Mouse (Mus musculus) kidney, embryonic 16.5 days (tissue): Measurements from ENCODE around the gene N4bp1. TPM values are rescaled to one million over a fixed set of nuclear protein-coding genes. Genes with fewer than 3 reads are reported as not detected.

Experiments used
- ATAC-seq: fragments of 200-750 bp; cut with Nextera tagmentation; 2 replicates; pipeline ENCODE4 v1.8.0; 2017; ENCODE audit warnings: moderate TSS enrichment; ENCODE audit not compliant: low FRiP score, low TSS enrichment
- H3K27ac ChIP-seq: fragments of 300-500 bp; sonication (generic); 2 replicates; pipeline ENCODE4 v1.5.1; 2014; ENCODE audit warnings: low read length
- H3K27me3 ChIP-seq: fragments of 300-500 bp; sonication (generic); 2 replicates; pipeline ENCODE4 v1.6.1; 2014; ENCODE audit warnings: low read length, control low read depth, mixed read lengths; ENCODE audit not compliant: insufficient read depth
- H3K36me3 ChIP-seq: fragments of 300-500 bp; sonication (generic); 2 replicates; pipeline ENCODE4 v1.6.1; 2014; ENCODE audit warnings: low read length, control low read depth, mixed read lengths; ENCODE audit not compliant: insufficient read depth
- H3K4me1 ChIP-seq: fragments of 300-500 bp; sonication (generic); 2 replicates; pipeline ENCODE4 v1.6.1; 2014; ENCODE audit warnings: low read length, control low read depth, mixed read lengths; ENCODE audit not compliant: insufficient read depth
- H3K4me2 ChIP-seq: fragments of 300-500 bp; sonication (generic); replicated peaks from 2 replicates; pipeline ENCODE4 v1.6.1; 2014; ENCODE audit warnings: low read depth, low read length
- H3K4me3 ChIP-seq: fragments of 300-500 bp; sonication (generic); 2 replicates; pipeline ENCODE4 v1.5.1; 2014; ENCODE audit warnings: mild to moderate bottlenecking, low read length
- H3K9ac ChIP-seq: fragments of 300-500 bp; sonication (generic); replicated peaks from 2 replicates; pipeline ENCODE4 v1.6.1; 2014; ENCODE audit warnings: low read length
- H3K9me3 ChIP-seq: fragments of 300-500 bp; sonication (generic); 2 replicates; pipeline ENCODE4 v1.6.1; 2016; ENCODE audit warnings: low read length, control low read depth
- WGBS: fragments of 180-500 bp; shearing (Covaris S2); extraction: QIAGEN DNeasy Blood & Tissue Kit; methylation state at CpG from one replicate; pipeline ENCODE4 v1.1.7; 2014; 5-methylcytosine and 5-hydroxymethylcytosine counted together
- polyA plus RNA-seq: library from polyadenylated mRNA; unstranded; fragments of >200 nt; fragmentation: Nextera tagmentation; extraction: Ambion mirVana; gene quantifications from 2 replicates; pipeline ENCODE4 v1.2.1, GENCODE M21; 2015

Gene N4bp1
- polyA plus RNA-seq, 1 experiment from 2014 or later, result 8.3 TPM

DNA sequence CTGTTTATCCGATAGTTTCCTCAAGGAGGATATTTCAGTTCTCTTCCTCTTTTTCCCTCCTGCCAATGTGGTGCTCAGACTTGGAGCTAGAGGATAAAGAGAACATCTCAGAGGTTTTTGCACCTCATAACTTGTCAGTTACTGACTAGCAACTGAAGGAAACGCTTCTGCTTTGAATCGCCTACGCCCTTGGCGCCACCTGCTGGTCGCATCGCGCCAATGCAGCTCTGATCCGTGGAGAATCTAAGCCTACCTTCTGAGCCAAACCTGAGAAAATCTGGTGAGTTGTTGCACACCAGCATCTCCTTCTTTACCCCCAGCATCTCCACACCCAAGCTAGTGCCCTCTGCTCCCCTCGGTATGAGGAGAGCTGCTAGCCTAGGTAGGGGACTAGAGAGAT, 18.0 kb upstream of the N4bp1 start:
- Histone ChIP-seq H3K4me2 (no peak overlapping the region), H3K36me3 (no peaks in the 10 kb centered on the region), H3K27me3 (no peaks in the 10 kb centered on the region), H3K27ac (no peak overlapping the region), H3K9ac (no peak overlapping the region), H3K9me3 (no peaks in the 10 kb centered on the region), H3K4me3 (no peak overlapping the region), H3K4me1 (peaks cover 9% of the 10 kb centered on the region)
- WGBS, result 5% methylated on average over 10 of the region's 10 CpGs
- ATAC-seq, result no peak

DNA sequence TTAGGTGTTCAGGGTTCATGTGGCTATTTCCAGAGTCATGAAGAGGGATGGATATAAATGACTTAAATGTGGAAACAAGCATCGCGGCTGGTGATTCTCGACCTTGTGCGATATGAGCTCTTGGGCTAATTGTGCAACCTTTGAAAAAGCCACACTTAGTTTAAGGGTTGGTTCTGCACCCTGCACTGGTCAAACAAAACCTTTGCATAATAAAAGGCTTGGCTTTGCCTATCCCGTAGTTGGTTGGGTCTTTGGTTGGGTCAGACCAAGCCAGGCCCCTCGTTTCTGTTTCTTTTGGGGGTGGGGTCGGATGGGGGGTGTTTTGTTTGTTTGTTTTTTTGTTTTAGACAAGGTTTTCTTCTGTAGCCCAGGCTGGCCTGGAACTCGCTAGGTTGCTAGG, 17.6 kb upstream of the N4bp1 start:
- no peaks in the 10 kb centered on the region for H3K27me3 ChIP-seq
- H3K27ac ChIP-seq, result peak overlapping the region; percentile 43; the same call in 1 of the 2 replicates
- no peak overlapping the region for H3K4me2 ChIP-seq
- no peak for ATAC-seq
- WGBS, result 75% methylated on average over 8 of the region's 8 CpGs
- no peaks in the 10 kb centered on the region for H3K36me3 ChIP-seq
- no peaks in the 10 kb centered on the region for H3K9me3 ChIP-seq
- no peak overlapping the region for H3K9ac ChIP-seq
- peaks cover 9% of the 10 kb centered on the region for H3K4me1 ChIP-seq
- no peak overlapping the region for H3K4me3 ChIP-seq

DNA sequence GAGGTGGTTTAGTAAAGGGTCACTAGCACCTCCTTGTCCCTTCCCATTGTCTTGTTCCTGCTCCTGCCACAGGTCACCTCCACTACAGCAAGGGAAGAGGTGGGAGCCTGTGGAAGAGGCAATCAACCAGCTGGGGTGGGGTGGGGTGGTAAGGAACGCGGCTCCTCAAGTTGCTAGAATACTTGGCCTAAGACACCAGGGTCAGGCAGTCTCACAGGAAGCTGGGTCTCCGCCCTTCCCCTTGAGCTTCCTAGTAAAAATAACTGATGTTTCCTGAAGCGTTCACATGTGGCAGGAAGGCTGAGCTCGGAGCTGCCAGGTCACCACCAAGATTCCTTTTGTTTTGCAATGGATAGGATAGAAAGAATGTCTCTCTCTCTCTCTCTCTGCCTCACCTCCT, 16.9 kb upstream of the N4bp1 start:
- H3K4me1 ChIP-seq, result peaks cover 9% of the 10 kb centered on the region
- peak; percentile 85 for ATAC-seq
- H3K27ac ChIP-seq, result peak overlapping the region; percentile 67
- no peaks in the 10 kb centered on the region for H3K27me3 ChIP-seq
- H3K4me3 ChIP-seq, result no peak overlapping the region
- 8% methylated on average over 5 of the region's 5 CpGs for WGBS
- no peaks in the 10 kb centered on the region for H3K36me3 ChIP-seq
- H3K4me2 ChIP-seq, result 0 out of 2 replicates have a peak overlapping the region, but pooled peaks have one; percentile 12
- H3K9me3 ChIP-seq, result no peaks in the 10 kb centered on the region
- H3K9ac ChIP-seq, result peak overlapping the region; percentile 26

DNA sequence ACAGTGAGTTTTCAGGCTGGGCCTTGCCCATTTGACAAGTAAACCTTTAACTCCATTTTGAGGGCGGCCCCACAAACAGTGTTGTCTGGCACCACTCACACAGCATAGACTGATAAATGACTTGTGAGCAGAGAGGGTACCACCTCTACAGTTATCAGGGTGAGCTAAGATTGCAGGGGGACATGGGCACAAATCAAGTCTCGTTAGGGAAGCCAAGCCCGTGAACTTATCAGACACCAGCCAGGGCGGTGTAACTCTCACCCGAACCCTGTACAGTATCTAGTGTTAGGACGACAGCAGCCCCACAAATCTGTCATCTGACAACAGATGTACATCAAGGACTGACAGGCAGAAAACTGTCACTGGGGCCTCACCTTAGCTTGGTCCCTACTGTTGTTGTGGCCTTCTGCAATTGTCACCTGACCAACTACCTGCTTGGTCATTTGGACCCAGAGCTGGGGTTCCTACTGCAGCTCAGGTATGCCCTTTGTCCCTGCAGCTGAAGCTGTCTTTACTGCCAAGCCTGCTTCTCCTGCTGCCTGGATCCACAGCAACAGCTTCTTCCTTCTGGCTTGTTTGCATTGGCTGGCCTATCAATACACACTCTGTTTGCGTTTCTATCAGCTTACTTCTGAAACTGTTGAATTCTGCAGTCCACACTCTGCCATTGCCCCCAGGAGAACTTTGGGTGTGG, 12.8 kb upstream of the N4bp1 start:
- Histone ChIP-seq H3K9ac (no peak overlapping the region), H3K4me1 (peaks cover 9% of the 10 kb centered on the region), H3K27ac (no peak overlapping the region), H3K27me3 (no peaks in the 10 kb centered on the region), H3K9me3 (no peaks in the 10 kb centered on the region), H3K36me3 (no peaks in the 10 kb centered on the region), H3K4me2 (no peak overlapping the region), H3K4me3 (no peak overlapping the region)
- 58% methylated on average over 7 of the region's 7 CpGs for WGBS
- ATAC-seq, result no peak

DNA sequence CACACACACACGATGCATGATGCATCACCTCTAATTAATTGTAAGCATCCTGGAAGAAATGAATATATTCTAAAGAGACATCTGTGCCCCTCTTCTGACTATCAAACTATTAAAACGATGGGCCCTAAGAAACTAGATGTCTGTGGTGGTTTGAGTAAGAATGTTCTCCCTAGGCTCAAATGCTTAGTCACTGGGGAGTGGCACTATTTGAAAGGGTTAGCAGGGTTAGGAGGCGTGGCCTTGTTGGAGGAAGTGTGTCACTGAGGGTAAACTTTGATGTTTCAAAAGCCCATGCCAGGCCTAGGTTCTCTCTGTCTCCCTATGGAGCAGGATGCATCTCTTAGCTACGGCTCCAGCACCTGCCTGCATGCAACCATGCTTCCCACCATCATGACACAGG, 10.3 kb upstream of the N4bp1 start:
- H3K27me3 ChIP-seq, result no peaks in the 10 kb centered on the region
- no peak overlapping the region for H3K9ac ChIP-seq
- H3K4me2 ChIP-seq, result no peak overlapping the region
- WGBS, result 91% methylated on average over 4 of the region's 4 CpGs
- no peaks in the 10 kb centered on the region for H3K9me3 ChIP-seq
- no peak overlapping the region for H3K27ac ChIP-seq
- H3K36me3 ChIP-seq, result no peaks in the 10 kb centered on the region
- H3K4me3 ChIP-seq, result no peak overlapping the region
- no peak for ATAC-seq
- peaks cover 5% of the 10 kb centered on the region; the same call in 1 of the 2 replicates for H3K4me1 ChIP-seq

DNA sequence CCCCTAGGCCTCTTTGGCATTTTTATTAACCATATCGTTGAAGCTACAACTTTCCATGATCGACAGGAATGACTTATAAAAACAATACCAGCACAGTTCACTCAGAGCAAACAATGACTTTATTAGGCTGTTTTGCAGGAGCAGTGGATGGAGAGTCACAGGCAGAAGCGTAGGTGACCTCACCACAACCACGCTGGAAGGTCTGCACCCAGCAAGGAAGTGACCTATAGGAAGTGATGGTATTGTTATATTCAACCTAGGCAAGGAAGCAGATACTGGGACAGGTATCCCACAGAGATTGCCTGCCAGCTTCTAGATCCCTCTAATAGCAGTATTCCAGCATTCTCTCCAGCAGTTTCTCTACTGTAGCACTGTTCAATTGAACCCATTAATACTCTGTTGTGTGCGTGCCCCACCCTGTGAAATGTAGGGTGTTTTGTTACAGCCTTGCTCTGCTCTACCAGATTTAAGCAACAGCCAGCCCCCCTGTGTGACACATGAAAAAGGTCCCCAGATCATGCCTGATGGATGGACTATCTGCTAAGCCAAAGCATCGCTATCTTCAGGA, 9.2 kb upstream of the N4bp1 start:
- no peaks in the 10 kb centered on the region for H3K27me3 ChIP-seq
- ATAC-seq, result no peak
- 69% methylated on average over 6 of the region's 6 CpGs for WGBS
- no peak overlapping the region for H3K4me3 ChIP-seq
- H3K9me3 ChIP-seq, result no peaks in the 10 kb centered on the region
- no peaks in the 10 kb centered on the region for H3K36me3 ChIP-seq
- peaks cover 5% of the 10 kb centered on the region; the same call in 1 of the 2 replicates for H3K4me1 ChIP-seq
- H3K4me2 ChIP-seq, result no peak overlapping the region
- no peak overlapping the region for H3K9ac ChIP-seq
- no peak overlapping the region for H3K27ac ChIP-seq

DNA sequence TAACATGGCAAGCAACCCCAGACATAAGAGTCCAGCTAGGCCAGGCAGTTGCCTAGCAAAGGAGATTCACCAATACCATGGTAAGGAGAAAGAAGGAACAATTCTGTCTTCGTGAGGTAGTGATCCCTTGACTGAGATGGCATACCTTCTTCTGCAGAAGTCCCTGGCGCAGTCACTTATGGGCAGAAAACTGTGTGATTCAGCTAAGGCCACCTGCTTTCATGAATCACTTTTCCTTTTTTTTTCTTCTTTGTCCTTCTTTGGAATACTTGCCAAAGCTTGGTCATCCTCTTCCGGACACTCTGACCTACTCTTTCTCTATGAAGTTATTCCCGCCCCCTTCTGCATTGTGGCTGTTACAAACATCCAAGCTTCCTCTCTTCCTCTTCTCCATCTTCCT, 8.5 kb upstream of the N4bp1 start:
- H3K9me3 ChIP-seq, result no peaks in the 10 kb centered on the region
- ATAC-seq, result no peak
- no peak overlapping the region for H3K4me2 ChIP-seq
- H3K4me3 ChIP-seq, result no peak overlapping the region
- no peaks in the 10 kb centered on the region for H3K27me3 ChIP-seq
- H3K27ac ChIP-seq, result no peak overlapping the region
- 80% methylated on average over 4 of the region's 4 CpGs for WGBS
- peaks cover 5% of the 10 kb centered on the region; the same call in 1 of the 2 replicates for H3K4me1 ChIP-seq
- no peak overlapping the region for H3K9ac ChIP-seq
- no peaks in the 10 kb centered on the region for H3K36me3 ChIP-seq

DNA sequence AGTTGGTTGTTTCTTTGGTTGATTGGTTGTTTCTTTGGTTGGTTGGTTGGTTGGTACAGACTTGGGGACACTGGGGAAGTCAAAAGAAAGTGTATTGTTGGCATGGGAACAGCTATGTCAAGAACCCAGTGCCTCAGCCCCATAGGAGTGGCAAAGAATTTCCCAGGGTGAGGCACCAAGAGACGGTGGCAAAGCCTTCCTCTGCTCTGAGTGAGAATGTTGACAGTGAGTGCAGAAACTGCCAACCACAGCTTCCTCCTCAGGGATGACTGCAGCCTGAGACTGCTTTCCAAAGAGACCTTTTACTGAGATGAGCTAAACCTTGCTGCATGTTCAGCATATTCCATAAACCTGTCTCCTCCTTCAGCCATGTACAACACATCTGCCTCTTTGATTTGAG, 6.5 kb upstream of the N4bp1 start:
- H3K9me3 ChIP-seq, result no peaks in the 10 kb centered on the region
- no peak for ATAC-seq
- 80% methylated on average over 1 of the region's 1 CpGs for WGBS
- H3K9ac ChIP-seq, result no peak overlapping the region
- H3K4me3 ChIP-seq, result no peak overlapping the region
- H3K4me2 ChIP-seq, result no peak overlapping the region
- H3K4me1 ChIP-seq, result peaks cover 5% of the 10 kb centered on the region; the same call in 1 of the 2 replicates
- H3K27ac ChIP-seq, result no peak overlapping the region
- H3K27me3 ChIP-seq, result no peaks in the 10 kb centered on the region
- H3K36me3 ChIP-seq, result no peaks in the 10 kb centered on the region

DNA sequence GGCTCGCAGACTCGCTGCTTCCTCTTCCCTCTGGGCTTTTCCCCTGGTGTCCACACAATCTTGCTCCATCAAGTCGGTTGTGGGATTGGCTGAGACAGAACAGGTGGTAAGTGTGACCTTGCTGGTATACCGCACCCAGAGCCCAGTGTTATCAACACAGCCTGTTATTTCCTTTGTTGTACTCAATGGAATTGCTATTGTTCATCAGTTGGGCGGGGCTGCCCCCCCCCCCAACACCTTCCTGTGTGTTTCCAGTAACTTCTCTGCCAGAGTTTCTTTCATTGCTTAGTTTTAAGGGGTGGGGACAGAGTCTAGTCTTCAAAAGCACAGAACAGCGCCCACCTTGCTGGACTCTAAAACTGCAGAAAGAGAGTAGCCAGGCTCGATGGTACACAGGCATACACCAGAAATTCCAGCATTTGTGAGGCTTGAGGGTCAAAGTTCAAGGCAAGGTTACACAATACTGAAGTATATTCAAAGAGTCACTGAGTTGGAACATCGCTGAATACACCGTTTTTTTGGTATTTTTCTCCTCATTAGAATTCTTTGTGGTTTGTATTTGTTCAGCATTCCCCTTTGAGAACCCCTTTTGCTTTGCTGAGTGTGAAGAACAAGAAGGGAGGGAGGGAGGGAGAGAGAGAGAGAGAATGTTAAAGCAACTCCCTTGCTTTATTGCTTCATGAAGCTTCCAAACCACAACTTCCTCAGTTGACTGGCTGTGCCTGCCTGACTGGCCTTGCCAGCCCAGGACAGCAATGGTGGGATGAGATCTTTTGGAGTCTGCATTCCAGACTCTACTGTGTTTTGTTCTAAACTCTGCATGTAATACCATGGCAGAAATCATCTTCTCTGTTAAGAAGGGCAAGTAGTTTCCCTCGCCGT, 3.2 kb upstream of the N4bp1 start:
- Histone ChIP-seq H3K36me3 (no peaks in the 10 kb centered on the region), H3K4me2 (no peak overlapping the region), H3K4me1 (peaks cover 12% of the 10 kb centered on the region), H3K27me3 (no peaks in the 10 kb centered on the region), H3K9ac (no peak overlapping the region), H3K9me3 (no peaks in the 10 kb centered on the region), H3K4me3 (no peak overlapping the region), H3K27ac (no peak overlapping the region)
- no peak for ATAC-seq
- 65% methylated on average over 11 of the region's 11 CpGs for WGBS
